Mouse (Mus musculus) yolk sac, embryonic 10.5 days (tissue): ENCODE results near the gene Rasa4.
"Not testable (repeated sequence)": the region's sequence is repeated elsewhere in the genome, so short reads cannot be mapped to it uniquely, and the experiment has no call there.

Experiments
- DNase-seq: peaks from one replicate; pipeline ENCODE4 v3.0.0-alpha.2; 2017; ENCODE audit warnings: low spot score

The Rasa4 gene

DNA sequence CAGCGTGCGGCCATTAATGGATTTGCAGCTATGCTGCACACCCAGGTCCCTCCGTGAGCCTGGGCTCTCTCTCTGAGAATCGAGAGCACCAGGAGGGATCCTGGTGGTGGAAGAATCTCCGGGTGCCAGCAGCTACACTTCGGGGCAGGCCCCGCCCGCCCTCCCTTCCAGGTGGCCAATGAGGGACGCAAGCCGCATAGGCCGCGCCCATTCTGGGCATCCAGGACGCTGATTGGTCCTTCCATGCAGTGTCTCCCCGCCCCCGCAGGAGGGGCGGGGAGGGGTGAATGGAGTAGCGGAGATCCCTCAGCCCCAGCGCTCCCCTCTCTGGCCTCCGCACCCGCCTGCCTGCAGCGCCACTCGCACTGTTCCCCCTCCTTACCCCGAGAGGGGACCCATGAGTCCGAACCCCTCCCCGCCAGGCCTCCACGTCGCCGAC is at the start of gene Rasa4:
Rasa4 (plus strand) TSS at position 248 of the 439 bp plus-strand sequence.
- peak; percentile 90 for DNase-seq

DNA sequence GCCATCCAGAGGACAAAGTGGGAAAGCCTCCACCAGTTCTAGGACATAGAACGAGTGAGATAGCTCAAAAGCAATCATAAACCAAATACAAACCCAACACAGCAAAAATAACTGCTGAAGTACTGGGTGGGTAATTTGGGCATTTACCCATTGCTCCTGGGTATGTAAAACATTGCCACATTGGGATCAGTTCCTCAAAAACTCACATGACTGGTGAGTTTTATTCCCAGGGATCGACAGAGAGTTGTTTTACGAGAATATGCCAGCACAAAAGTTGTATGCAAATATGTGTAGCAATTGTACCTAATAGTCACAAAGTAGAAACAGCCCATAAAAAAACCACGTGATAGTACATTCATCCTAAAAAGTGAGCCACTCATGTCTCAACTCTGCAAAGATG is 48.8 kb upstream of the Rasa4 start:
- DNase-seq = no peak

DNA sequence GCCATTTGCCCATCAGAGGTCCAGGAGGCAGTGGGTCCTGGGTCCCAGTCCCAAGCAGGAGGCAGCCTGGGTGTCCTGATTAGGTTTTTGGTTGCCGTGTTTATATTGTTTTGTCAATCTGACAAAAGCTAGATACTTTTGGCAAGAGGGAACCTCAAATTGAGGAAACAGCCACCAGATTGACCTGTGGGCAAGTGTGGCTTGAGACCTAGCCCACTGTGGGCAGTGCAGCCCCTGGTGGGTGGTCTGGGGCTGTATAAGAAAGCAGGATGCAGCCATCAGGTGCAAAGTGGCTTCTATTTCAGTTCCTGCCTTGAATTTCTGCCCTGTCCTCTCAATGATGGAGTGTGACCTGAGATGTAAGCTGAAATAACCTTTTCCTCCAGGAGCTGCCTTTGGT is 48.4 kb upstream of the Rasa4 start:
- no peak for DNase-seq

DNA sequence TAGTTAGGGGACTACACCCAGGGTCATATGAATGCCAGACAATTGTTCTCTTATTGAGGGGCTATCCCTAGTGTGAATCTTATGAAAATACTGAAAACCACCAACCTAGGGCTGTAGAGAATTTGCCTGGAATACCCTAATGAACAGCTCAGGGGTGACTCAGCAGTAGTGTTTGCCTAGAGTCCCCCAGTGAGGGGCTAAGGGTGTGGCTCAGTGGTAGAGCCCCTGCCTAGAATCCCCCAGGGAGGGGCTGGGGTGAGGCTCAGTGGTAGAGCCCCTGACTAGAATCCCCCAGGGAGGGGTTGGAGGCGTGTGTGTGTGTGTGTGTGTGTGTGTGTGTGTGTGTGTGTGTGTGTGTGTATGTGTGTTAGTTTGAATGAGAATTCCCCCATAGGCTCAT is 47.0 kb upstream of the Rasa4 start:
- no peak for DNase-seq

DNA sequence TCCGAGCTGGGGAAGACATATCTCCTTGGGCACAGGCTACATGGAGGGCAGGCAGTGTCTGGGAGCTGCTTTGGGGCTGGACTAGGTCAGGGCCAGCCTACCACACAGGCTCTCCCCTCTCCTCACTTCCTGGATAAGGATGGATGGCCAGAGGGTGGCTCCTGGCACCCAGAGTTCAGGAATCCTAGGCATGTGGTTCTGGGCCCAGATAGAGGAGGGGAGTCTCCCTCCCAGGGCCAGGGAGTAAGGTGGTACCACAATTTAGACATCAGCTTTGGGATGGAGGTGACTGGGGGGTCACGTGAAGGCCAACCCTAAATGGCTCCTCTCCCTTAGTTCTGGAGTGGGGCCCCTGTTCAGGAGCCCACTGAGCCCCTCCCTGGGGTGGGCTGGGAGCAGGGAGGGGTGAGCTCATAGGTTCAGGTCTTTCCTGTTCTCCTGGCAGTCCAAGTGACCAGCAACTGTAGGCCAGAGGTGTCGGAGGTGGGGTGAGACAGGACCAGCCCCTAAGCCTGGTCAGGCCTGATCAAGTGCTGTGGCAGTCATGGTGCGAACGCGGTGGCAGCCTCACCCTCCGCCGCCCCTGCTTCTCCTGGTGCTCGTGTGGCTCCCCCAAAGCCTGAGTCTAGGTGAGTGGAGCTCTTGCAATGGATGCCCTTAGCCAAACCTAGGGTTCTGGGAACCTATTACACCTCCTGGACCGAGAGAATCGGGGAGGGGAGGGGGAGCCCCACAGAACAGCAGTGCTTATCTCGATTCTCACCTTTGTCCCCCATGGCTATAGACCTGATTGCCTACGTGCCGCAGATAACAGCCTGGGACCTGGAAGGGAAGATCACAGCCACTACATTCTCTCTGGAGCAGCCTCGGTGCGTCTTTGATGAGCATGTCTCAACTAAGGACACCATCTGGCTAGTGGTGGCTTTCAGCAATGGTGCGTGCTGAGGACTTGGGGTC is 45.2 kb upstream of the Rasa4 start, which contains the start of gene Upk3b:
Upk3b (plus strand) TSS at position 239 of the 957 bp plus-strand sequence.
- DNase-seq = peak; percentile 65

DNA sequence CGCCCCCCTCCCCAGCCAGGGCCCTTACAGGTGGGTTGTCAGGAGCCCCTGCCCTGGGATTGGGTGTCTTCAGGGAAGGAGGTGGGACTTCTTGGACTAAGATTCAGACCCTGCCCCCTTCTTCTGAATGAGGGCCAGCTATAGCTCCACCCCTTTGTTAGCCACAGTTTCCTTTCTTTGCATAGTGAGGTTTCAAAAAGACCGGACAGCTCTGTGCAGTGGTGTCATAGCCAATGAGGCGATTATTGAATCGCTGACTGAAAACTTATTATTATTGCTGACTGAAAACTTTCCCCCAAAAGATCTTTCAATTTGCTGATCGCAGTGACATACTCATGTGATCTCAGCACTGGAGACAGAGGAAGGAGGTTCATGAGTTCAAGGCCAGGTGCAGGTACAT is 43.5 kb upstream of the Rasa4 start:
- peak; percentile 24 for DNase-seq

DNA sequence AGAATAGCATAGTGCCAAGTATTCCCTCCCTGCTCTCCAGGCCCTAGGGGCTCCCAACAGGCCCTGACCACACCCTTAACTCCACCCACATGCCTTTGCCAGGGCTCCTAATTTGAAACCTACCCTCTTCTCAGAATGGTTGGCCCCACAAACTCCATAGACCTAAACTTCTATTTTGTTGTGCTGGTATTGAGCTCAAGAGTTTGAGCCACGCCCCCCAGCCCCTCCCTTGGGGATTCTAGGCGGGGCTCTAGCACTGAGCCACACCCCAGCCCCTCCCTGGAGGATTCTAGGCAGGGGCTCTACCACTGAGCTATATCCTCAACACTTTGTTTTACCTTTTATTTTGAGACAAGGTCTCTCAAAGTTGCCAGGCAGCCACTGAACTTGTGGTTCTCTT is 42.5 kb upstream of the Rasa4 start:
- DNase-seq = no peak

DNA sequence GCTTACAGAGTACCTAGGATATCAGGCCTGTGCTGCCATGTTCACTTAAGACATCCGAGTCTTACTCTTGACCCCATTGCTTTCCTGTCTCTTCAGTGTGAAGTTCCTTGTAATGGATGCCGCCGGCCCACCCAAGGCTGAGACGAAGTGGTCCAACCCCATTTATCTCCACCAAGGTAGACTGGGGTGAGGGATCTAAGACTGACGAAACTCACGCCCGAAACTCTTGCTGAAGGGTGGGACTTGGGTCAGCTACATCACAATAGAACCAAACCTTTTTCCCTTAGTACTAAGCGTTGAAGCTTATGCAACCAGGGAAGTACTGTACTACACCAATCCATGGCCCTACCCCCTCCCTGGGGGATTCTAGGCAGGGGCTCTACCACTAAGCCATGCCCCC is 42.0 kb upstream of the Rasa4 start:
- no peak for DNase-seq

DNA sequence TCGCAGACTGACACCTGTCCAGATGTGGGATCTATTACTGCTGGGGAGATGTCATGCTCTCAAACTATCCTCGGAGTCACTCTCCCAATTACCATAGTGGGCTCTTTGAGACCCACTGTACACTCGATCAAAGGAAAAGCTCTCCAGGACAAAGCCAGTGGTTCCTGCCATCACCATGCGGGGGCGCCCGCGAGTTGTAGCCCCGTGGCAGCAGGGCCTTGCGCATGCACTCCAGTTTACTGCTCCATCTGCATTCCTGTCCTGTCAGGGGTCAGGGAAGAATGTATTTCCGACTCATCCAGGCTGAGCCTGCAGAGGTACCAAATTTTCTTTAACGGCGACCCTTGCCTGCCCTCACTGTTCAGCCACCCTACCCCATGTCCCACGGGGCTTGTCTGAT is 38.9 kb upstream of the Rasa4 start:
- no peak for DNase-seq

DNA sequence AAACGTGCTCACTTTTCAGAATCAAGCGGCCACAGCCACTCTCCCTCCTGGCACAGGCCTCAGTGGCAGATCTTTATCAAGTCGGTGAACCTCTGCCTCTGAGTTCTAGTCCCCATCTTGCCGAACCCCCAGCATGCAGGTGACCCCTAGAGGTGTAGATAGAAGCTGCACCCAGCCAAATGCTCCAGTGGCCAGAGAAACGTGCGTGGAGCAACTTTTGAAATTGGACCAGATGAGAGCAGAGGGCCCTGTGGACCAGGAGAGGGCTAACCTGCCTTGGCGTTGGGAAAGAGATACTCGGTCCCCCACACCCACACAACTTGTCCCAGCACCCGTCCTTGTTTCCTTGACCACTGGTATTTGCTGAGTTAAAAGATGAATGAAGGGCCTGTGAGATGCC is 38.3 kb upstream of the Rasa4 start:
- no peak for DNase-seq

DNA sequence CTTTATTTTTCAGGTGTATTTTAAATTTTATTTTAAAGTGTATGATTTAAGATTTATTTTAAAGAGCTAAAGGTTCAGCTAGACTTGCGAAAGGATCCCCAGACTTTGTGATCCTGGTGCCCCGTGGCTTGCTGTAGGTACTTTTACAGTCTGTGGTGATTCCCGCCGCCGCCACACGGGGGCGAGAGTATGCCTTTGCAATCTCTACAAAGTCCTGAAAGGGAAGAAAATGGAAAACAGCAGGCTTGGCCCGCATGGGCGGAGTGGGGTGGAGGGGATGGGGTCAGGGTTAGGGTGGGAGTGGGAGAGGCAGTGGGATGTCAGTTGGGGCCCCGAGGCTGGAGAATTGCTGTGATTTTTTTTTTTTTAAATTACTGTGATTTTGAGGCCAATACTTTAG is 37.7 kb upstream of the Rasa4 start:
- peak; percentile 65 for DNase-seq

DNA sequence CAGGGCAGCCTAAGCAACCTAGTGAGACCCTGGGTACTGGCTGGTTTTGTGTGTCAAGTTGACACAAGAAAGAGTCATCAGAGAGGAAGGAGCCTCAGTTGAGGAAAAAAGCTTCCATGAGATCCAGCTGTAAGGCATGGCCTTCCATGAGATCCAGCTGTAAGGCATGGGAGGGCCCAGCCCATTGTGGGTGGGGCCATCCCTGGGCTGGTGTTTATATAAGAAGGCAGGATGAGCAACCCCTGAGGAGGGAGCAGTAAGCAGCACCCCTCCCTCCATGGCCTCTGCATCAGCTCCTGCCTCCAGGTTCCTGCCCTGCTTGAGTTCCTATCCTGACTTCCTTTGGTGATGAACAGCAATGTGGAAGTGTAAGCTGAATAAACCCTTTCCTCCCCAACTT is 35.2 kb upstream of the Rasa4 start:
- not testable (repeated sequence) for DNase-seq

DNA sequence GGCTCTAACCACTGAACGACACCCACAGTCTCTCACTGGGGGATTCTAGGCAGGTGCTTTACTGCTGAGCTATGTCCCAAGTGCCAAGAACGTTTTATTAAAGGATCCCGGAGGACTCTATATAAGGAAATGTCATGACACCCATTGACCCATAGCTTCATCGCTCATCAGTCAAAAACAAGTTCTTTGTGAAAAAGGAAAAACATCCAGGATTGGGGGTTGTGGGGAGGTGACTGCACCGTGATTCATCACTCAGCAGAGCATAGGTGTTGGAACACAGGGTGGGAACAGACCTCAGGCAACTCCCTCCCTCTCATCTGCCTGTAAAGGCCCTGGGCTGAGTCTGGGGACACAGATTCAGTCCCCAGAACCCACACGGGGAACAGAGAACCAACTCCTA is 33.8 kb upstream of the Rasa4 start:
- no peak for DNase-seq

DNA sequence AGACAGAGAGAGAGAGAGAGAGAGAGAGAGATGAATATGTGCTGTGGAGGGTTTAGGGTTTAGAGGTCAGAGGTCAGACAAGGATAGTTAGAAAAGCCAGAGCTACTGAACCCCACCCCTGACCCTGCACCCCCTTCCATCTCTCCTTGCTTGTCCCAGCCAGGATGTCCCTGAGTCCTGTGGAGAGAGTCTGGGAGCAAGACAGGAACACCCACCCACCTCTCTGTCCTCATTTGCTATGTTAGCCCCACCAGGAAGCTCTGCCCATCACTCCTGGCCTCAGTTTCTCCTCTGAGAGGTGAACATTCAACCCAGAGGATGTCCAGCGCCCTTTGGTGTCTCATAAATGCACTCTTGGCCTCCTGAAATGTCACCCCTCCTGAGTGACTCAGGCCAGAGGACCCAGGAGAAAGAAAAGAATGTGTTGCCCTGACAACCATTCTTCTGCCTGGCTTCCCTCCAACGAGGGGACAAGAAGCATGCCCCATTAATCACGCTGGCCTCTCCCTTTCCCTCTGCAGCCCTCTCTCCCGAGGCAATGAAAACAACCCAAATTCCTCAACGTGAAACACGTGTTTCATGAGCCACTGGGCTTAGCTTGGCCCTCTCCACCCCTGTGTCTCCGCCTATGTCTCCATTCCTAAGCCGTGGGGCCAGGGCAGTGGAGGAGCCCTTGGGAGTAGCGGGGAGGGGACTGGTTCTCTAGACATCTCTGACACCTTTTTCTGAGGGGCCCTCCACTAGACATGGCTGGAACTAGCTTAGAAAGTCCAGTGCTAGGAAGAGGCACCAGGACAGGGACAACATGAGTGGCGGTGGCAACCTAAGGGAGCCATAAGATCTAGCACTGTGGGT is 32.3 kb upstream of the Rasa4 start:
- DNase-seq = peak; percentile 60

DNA sequence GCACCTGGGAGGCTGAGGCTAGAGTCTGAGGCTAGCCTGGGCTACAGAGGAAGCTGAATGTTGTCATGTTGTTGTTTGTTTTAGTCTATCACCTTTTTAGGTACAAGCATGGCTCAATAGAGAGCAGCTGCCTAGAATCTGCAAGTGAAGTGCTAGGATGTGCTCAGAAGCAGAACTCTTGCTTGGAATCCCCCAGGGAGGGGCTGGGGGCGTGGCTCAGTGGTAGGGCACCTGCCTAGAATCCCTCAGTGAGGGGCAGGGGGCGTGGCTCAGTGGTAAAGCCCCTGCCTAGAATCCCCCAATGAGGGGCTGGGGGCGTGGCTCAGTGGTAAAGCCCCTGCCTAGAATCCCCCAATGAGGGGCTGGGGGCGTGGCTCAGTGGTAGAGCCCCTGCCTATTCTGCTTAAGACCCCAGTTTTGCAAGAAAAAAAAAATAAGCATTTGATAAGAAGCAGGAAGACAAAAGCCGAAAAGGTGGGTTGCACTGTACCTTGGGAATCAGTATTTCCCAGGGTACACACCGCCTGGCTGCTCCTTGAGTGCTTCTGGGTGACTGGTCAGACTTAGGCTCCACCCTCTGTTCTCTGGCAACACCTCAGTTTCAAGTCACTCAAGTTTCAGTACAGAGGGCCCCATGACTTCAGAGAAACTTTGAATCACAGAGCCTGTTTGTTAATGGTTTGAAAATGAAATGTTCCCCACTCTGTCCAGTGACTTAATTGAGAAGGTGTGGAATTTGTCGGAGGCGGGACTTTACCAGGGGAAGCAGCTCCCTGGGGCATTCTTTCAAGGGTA is 30.7 kb upstream of the Rasa4 start:
- no peak for DNase-seq

DNA sequence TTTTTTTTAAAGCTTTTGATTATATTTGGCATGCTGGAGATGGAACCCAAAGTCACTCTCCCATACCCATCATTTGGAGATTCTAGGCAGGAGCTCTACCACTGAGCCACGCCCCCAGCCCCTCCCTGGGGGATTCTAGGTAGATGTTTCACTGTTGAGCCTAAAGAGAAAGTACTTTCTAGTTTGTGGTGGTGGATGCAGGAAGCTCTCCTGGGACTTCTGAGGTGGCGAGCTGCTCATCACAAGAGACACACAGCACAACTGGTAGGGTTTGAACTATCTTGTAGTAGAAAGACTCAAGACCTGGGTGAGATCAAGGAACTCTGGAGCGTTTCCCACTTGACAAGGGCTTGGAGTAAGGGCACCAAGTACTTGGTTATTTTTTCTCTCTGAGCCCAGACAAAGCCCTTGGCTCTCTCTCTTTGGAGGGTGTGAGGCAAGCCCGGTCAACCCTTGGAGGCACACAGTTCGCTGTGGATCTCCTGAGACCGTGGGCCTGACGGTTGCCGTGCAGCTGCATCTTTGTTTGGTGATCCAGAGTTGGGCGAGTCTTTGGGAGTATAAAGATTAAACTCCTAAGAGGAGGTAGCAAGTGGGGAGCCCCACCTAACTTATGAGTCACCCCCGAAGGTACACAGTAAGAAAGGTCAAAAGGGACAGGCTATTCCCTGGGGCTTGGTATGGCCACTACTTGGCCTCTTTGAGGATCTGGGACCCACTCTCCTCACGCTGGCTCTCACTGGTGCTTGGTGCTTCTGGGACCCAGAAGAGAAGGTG is 29.2 kb upstream of the Rasa4 start, which contains the start of gene Upk3bl:
Upk3bl (plus strand) TSS at position 192 of the 777 bp plus-strand sequence.
- DNase-seq = no peak

DNA sequence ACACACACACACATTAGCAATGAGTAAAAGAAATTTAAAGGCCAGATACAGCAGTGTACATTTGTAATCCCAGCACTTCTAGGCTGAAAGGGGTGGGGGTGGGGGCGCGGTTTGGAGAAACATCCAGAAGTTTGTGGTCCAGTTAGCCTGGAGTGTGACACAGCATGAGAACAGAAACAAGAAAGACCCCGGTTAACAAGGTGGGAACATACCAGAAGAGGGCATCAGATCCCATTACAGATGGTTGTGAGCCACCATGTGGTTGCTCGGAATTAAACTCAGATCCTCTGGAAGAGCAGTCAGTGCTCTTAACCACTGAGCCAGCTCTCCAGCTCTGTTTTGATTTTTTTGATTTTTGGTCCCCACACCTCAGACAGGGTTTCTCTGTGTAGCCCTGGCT is 27.7 kb upstream of the Rasa4 start:
- DNase-seq = no peak

DNA sequence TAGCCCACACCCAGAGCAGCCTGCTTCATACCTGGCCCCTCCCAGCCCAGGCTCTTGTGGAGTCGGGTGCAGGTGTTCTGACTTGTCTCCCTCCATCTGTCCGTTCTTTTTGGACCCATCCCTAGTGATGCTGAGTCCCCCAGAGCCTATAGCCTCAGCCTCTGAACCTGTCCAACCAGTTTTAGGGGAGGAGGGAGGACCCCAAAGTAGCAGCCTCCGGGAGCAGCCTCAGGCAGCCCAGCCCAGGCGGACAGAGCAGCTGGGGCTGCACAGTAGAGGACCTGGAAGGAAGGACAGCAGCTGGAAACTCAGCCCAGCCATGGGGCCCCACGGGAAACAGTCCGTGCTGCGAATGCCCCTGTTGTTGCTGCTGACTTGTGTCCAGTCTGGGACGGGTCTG is 26.6 kb upstream of the Rasa4 start:
- DNase-seq = no peak

DNA sequence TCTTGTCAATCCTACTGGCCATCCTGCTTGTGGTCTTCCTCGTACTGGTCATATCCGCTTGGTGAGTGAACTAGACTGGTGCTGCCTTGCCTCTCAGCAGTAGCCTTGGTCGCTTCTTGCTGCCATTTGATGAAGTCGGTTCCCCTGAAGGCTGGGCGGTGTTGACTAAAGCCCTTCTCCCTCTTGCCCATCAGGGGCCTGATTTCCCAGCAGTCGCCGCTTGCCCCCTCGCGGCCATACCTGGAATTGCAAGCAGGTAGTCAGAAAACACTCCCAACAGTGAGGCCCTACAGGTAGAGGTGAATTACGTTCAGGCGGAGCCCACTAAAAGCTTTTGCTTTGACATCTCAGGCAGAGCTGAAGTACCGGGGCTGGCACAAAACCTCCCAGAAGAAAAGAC is 22.1 kb upstream of the Rasa4 start:
- peak; percentile 50 for DNase-seq

DNA sequence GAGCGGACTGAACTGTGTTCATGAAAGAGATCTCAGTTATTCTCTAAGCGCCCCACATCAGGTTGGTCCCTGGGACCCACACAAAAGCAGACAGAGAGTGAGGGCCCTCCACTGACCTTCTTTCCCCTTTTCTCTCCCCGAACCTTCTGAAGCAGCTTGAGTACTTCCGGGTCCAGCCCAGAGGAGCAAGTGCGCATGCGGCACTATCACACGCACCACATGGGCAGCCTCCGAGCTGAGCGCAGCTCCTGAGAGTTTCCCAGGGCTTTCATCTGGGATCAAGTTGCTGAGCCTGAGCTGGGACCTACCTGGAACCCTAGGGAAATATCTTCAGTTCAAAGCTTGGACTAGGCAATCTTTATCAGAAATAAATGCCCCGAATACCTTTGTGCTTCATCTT is 19.8 kb upstream of the Rasa4 start:
- DNase-seq = no peak
